ENCODE assay signal across 31 mouse cellular contexts in genomic region chr14:75986878-75987483, GRCm38 (mm10). TPM values are rescaled to one million over a fixed set of nuclear protein-coding genes. Genes with fewer than 3 reads are reported as not detected.
DNase-seq lines count a peak whose midpoint lies in the region; ATAC-seq lines count a peak whose summit lies in the region.
"Had no signal": no experiment of that assay in that cellular context is flagged by ENCODE, and none has a peak within 500 bp of the region (broad histone marks: within the 10 kb centered on the region; RNA-seq: fewer than 3 reads in every experiment).

No protein-coding gene starts in this region.

- no peak overlapping the region for H3K4me3 ChIP-seq in limb, embryonic 15.5 days
- H3K4me3 ChIP-seq in hindbrain, embryonic 11.5 days (ENCODE audit: low read depth, low read length): no peak overlapping the region
- H3K4me3 ChIP-seq: heart, embryonic 15.5 days; layer of hippocampus, adult 2 months; midbrain, embryonic 15.5 days had no signal

- no peak overlapping the region for H3K4me2 ChIP-seq in limb, embryonic 15.5 days
- H3K4me2 ChIP-seq in hindbrain, embryonic 11.5 days (replicated peaks; ENCODE audit: low read depth, low read length): no peak overlapping the region
- H3K4me2 ChIP-seq: heart, embryonic 15.5 days; midbrain, embryonic 15.5 days had no signal

- H3K9me3 ChIP-seq in limb, embryonic 15.5 days: no peaks in the 10 kb centered on the region
- H3K9me3 ChIP-seq in hindbrain, embryonic 11.5 days (ENCODE audit: control insufficient read depth, low read length): no peaks in the 10 kb centered on the region
- H3K9me3 ChIP-seq: G1E; heart, embryonic 15.5 days; midbrain, embryonic 15.5 days had no signal

- no peak overlapping the region for H3K9ac ChIP-seq in limb, embryonic 15.5 days
- no peak overlapping the region for H3K9ac ChIP-seq in hindbrain, embryonic 11.5 days (ENCODE audit: low read depth, low read length)
- H3K9ac ChIP-seq: forebrain, postnatal 0 days; heart, embryonic 15.5 days; liver, postnatal 0 days; midbrain, embryonic 15.5 days had no signal

- no peaks in the 10 kb centered on the region for H3K36me3 ChIP-seq in limb, embryonic 15.5 days
- no peaks in the 10 kb centered on the region for H3K36me3 ChIP-seq in hindbrain, embryonic 11.5 days (ENCODE audit: control insufficient read depth, insufficient read depth, low read length)
- H3K36me3 ChIP-seq: heart, embryonic 15.5 days had no signal

- DNase-seq in 3T3-L1 (ENCODE audit: low read depth, low spot score): peak; percentile 31
- DNase-seq in B cell, adult 2 months: peak; percentile 13 to 27
- DNase-seq in gastrocnemius, postnatal 4 days (ENCODE audit: low spot score in 2 of 2): no peak
- DNase-seq in urinary bladder, postnatal 14 days (ENCODE audit: low spot score): no peak
- no peak for DNase-seq in cerebellum, postnatal 25 days
- DNase-seq in hindbrain, embryonic 11.5 days (ENCODE audit: low spot score): no peak
- DNase-seq: adrenal gland, postnatal 10 days; cerebellum, adult 8-10 months; forebrain, postnatal 0 days; gastrocnemius, postnatal 14 days; kidney, postnatal 25 days; layer of hippocampus, postnatal 36 days; liver, postnatal 0 days; lung, postnatal 10 days; right cerebral cortex, adult 18-20 months; right cerebral cortex, postnatal 4 days; thymus, adult 18-20 months had no signal

- no peaks in the 10 kb centered on the region for H3K27me3 ChIP-seq in limb, embryonic 15.5 days
- no peaks in the 10 kb centered on the region for H3K27me3 ChIP-seq in hindbrain, embryonic 11.5 days (ENCODE audit: control insufficient read depth, insufficient read depth, low read length)
- H3K27me3 ChIP-seq: CH12.LX; heart, embryonic 15.5 days; midbrain, embryonic 15.5 days had no signal

- 51% methylated on average over 7 of the region's 7 CpGs for WGBS in limb, embryonic 15.5 days
- WGBS in hindbrain, embryonic 11.5 days: 96% methylated on average over 7 of the region's 7 CpGs

- peaks cover 19% of the 10 kb centered on the region for H3K4me1 ChIP-seq in limb, embryonic 15.5 days
- no peaks in the 10 kb centered on the region for H3K4me1 ChIP-seq in hindbrain, embryonic 11.5 days (replicated peaks; ENCODE audit: control insufficient read depth, insufficient read depth, low read length)
- H3K4me1 ChIP-seq: heart, embryonic 15.5 days; midbrain, embryonic 15.5 days had no signal

- peak overlapping the region; percentile 54; the same call in 1 of the 2 replicates for H3K27ac ChIP-seq in limb, embryonic 15.5 days
- no peak overlapping the region for H3K27ac ChIP-seq in hindbrain, embryonic 11.5 days (ENCODE audit: low read depth, low read length)
- H3K27ac ChIP-seq: heart, embryonic 15.5 days; midbrain, embryonic 15.5 days had no signal

- peak; percentile 72 for ATAC-seq in activated CD4-positive, CD25-positive, alpha-beta regulatory T cell, adult 4 months
- no peak for ATAC-seq in limb, embryonic 15.5 days (ENCODE audit: insufficient number of reproducible peaks, low FRiP score, low TSS enrichment, low read depth)
- ATAC-seq in hindbrain, embryonic 11.5 days (ENCODE audit: low FRiP score): no peak
- ATAC-seq: forebrain, postnatal 0 days; hindbrain, embryonic 16.5 days; intestine, embryonic 16.5 days; liver, postnatal 0 days; midbrain, embryonic 15.5 days had no signal

RNA-seq across cellular contexts. Expression of gene Gtf2f2, which starts 23.7 kb away (rescaled TPM):
- 10 to 100 TPM; 50.7 to 51.6 TPM for polyA plus RNA-seq in activated CD4-positive, CD25-positive, alpha-beta regulatory T cell, adult 4 months (2017; shearing (Covaris generic))
- polyA plus RNA-seq in limb, embryonic 15.5 days (2015; fragmentation: Nextera tagmentation; extraction: Ambion mirVana): 33.4 and 33.6 TPM in 2 replicates
- total RNA-seq in gastrocnemius, postnatal 4 days (2021): 10 to 100 TPM; 19.1 to 19.5 TPM
- 52.1 and 59.0 TPM in 2 replicates for polyA plus RNA-seq in hindbrain, embryonic 11.5 days (2014; fragmentation: Nextera tagmentation; extraction: Ambion mirVana)

RNA-seq across cellular contexts. Expression of gene Kctd4, which starts 32.2 kb away (rescaled TPM):
- polyA plus RNA-seq in activated CD4-positive, CD25-positive, alpha-beta regulatory T cell, adult 4 months (2017; shearing (Covaris generic)): 1 to 10 TPM; 1.6 to 2.8 TPM
- 1.8 TPM in 2 replicates for polyA plus RNA-seq in limb, embryonic 15.5 days (2015; fragmentation: Nextera tagmentation; extraction: Ambion mirVana)
- total RNA-seq in gastrocnemius, postnatal 4 days (2021): under 1 TPM; 0.12 to 0.18 TPM
- polyA plus RNA-seq in hindbrain, embryonic 11.5 days (2014; fragmentation: Nextera tagmentation; extraction: Ambion mirVana): 0.61 and 1.4 TPM in 2 replicates
- total RNA-seq: adrenal gland, postnatal 10 days; CH12.LX; gastrocnemius, postnatal 14 days; heart, adult 8-10 months; hematopoietic stem cell, adult 5-6 weeks; liver, adult 2 months; megakaryocyte progenitor cell, adult 5-6 weeks had no signal
- polyA plus RNA-seq: G1E; liver, adult 2 months; urinary bladder, adult 2 months had no signal

Comparison
In these comparisons a context has a peak if more than half of its experiments do, and no peak if none do; other contexts are left out.
1. DNase-seq: peak in 3T3-L1 (single experiment) and B cell, adult 2 months (2 of 2); none in gastrocnemius, postnatal 4 days (0 of 2), urinary bladder, postnatal 14 days (single experiment), cerebellum, postnatal 25 days (0 of 2) and hindbrain, embryonic 11.5 days (single experiment).